In the genomic region with DNA sequence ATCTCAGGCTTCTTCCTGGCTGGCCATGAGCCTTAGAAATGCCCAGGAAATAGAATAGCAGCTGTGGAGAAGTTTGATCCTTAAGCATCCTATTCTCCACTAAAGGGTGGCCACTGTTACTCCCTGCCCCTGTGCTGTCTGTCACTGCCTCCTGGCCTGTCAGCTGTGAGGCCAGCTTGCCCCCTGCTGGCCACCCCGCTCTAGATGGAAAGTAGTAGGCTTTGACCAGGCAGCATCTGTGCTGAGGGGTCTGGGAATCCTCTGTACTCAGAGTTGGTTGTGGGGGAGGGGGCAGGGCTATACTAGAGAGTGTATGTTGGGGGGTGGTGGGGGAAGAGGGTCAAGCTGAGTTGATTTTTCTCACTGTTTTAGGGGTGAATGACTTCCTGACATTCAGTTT, we compare ENCODE assay signal across 9 mouse cellular contexts.
DNase-seq lines count a peak whose midpoint lies in the region; ATAC-seq and TF ChIP-seq lines count a peak whose summit lies in the region.
"Had no signal": no experiment of that assay in that cellular context is flagged by ENCODE, and none has a peak within 500 bp of the region (broad histone marks: within the 10 kb centered on the region; RNA-seq: fewer than 3 reads in every experiment).

No protein-coding gene starts in this region.

- TF ChIP-seq POLR2A in ES-Bruce4 (IDR thresholded peaks at IDR 0.05; ENCODE audit: insufficient read depth, low read length): no peak
- TF ChIP-seq POLR2A in bone marrow, adult 2 months (IDR thresholded peaks at IDR 0.05; ENCODE audit: borderline replicate concordance, control insufficient read depth, low read depth, low read length): no peak
- TF ChIP-seq POLR2A in olfactory bulb, adult 2 months (IDR thresholded peaks at IDR 0.05; ENCODE audit: insufficient read depth, low read depth, low read length): no peak

- intact Hi-C loops in heart, postnatal 10 days (cut with DNase I): loop anchor here (1.0 to 5.0 kb wide), 5 partner anchors 195 to 890 kb away; no protein-coding TSS in a partner anchor

- H3K9me3 ChIP-seq in ES-Bruce4 (replicated peaks; ENCODE audit: control insufficient read depth, insufficient read depth, low read length, poor library complexity, severe bottlenecking): no peaks in the 10 kb centered on the region
- no peaks in the 10 kb centered on the region for H3K9me3 ChIP-seq in forebrain, embryonic 14.5 days (replicated peaks; ENCODE audit: control insufficient read depth, low read length)
- H3K9me3 ChIP-seq: embryonic facial prominence, embryonic 12.5 days had no signal

- H3K9ac ChIP-seq in ES-Bruce4 (ENCODE audit: low read depth, poor library complexity, severe bottlenecking): no peak overlapping the region
- H3K9ac ChIP-seq in forebrain, embryonic 14.5 days (ENCODE audit: low read length): no peak overlapping the region
- H3K9ac ChIP-seq: embryonic facial prominence, embryonic 12.5 days had no signal

- ATAC-seq in forebrain, embryonic 14.5 days: peak; percentile 75

- H3K27me3 ChIP-seq in ES-Bruce4 (ENCODE audit: control insufficient read depth, insufficient read depth, low read length, poor library complexity, severe bottlenecking): no peaks in the 10 kb centered on the region
- H3K27me3 ChIP-seq in forebrain, embryonic 14.5 days (replicated peaks; ENCODE audit: control insufficient read depth, insufficient read depth, low read length): no peaks in the 10 kb centered on the region
- H3K27me3 ChIP-seq: embryonic facial prominence, embryonic 12.5 days had no signal

- 22% methylated on average over 1 of the region's 1 CpGs for WGBS in bone marrow, adult 2 months
- 21% methylated on average over 1 of the region's 1 CpGs for WGBS in forebrain, embryonic 14.5 days
- WGBS in olfactory bulb, adult 2 months: 22% methylated on average over 1 of the region's 1 CpGs

- TF ChIP-seq CTCF in ES-Bruce4 (IDR thresholded peaks at IDR 0.05; ENCODE audit: low read depth, low read length): peak; percentile 60
- peak; percentile 60 for TF ChIP-seq CTCF in bone marrow, adult 2 months (IDR thresholded peaks at IDR 0.05; ENCODE audit: control insufficient read depth, insufficient read depth, low read length)
- peak; percentile 59; the same call in 1 of the 2 replicates for TF ChIP-seq CTCF in olfactory bulb, adult 2 months (IDR thresholded peaks at IDR 0.05; ENCODE audit: insufficient read depth, low read depth, low read length)

- H3K36me3 ChIP-seq in ES-Bruce4 (ENCODE audit: control insufficient read depth, insufficient read depth, low read length, poor library complexity, severe bottlenecking): no peaks in the 10 kb centered on the region
- no peaks in the 10 kb centered on the region for H3K36me3 ChIP-seq in forebrain, embryonic 14.5 days (ENCODE audit: control insufficient read depth, insufficient read depth, low read length)
- H3K36me3 ChIP-seq: embryonic facial prominence, embryonic 12.5 days had no signal

- peak; percentile 55 for DNase-seq in forebrain, embryonic 14.5 days (ENCODE audit: low spot score)
- peak; percentile 64 to 78 for DNase-seq in heart, postnatal 10 days
- peak; percentile 29 to 80 for DNase-seq in kidney, postnatal 36 days
- peak; percentile 5 to 22 for DNase-seq in lung, adult 18-20 months
- DNase-seq in urinary bladder, postnatal 36 days (ENCODE audit: low spot score in 2 of 2): peak; percentile 8 to 37

- no peak for TF ChIP-seq EP300 in ES-Bruce4 (IDR thresholded peaks at IDR 0.05; ENCODE audit: insufficient read depth, low read depth, low read length)

- H3K27ac ChIP-seq in ES-Bruce4 (ENCODE audit: insufficient read depth, low read length): no peak overlapping the region
- no peak overlapping the region for H3K27ac ChIP-seq in bone marrow, adult 2 months (ENCODE audit: control insufficient read depth, insufficient read depth, low read depth, low read length, poor library complexity)
- no peak overlapping the region for H3K27ac ChIP-seq in forebrain, embryonic 14.5 days (ENCODE audit: low read depth, low read length)
- H3K27ac ChIP-seq in olfactory bulb, adult 2 months (ENCODE audit: insufficient read depth, low read depth, low read length): no peak overlapping the region
- H3K27ac ChIP-seq: embryonic facial prominence, embryonic 12.5 days had no signal

- H3K4me3 ChIP-seq in ES-Bruce4 (ENCODE audit: low read depth, low read length): no peak overlapping the region
- H3K4me3 ChIP-seq in bone marrow, adult 2 months (replicated peaks; ENCODE audit: control insufficient read depth, low read depth, low read length): no peak overlapping the region
- no peak overlapping the region for H3K4me3 ChIP-seq in forebrain, embryonic 14.5 days (ENCODE audit: low read depth, low read length)
- no peak overlapping the region for H3K4me3 ChIP-seq in olfactory bulb, adult 2 months (ENCODE audit: insufficient read depth, low read depth, low read length)
- H3K4me3 ChIP-seq: embryonic facial prominence, embryonic 12.5 days had no signal

- H3K4me1 ChIP-seq in ES-Bruce4 (ENCODE audit: control insufficient read depth, insufficient read depth, low read length): no peaks in the 10 kb centered on the region
- H3K4me1 ChIP-seq in bone marrow, adult 2 months (ENCODE audit: control insufficient read depth, insufficient read depth, low read length): no peaks in the 10 kb centered on the region; the same call in 1 of the 2 replicates
- peaks cover 6% of the 10 kb centered on the region for H3K4me1 ChIP-seq in forebrain, embryonic 14.5 days (ENCODE audit: control insufficient read depth, insufficient read depth, low read length)
- H3K4me1 ChIP-seq in olfactory bulb, adult 2 months (ENCODE audit: control insufficient read depth, insufficient read depth, low read length): no peaks in the 10 kb centered on the region
- H3K4me1 ChIP-seq: embryonic facial prominence, embryonic 12.5 days had no signal

- H3K4me2 ChIP-seq in forebrain, embryonic 14.5 days (ENCODE audit: low read length): no peak overlapping the region
- H3K4me2 ChIP-seq: embryonic facial prominence, embryonic 12.5 days had no signal

Comparison
In these comparisons a context has a peak if more than half of its experiments do, and no peak if none do; other contexts are left out.
1. DNase-seq: peak in every context shown above with its lines; median percentile 71 in heart, postnatal 10 days; 55 in forebrain, embryonic 14.5 days; 54 in kidney, postnatal 36 days; 22 in urinary bladder, postnatal 36 days; 14 in lung, adult 18-20 months.